ENCODE assay signal across 8 mouse cellular contexts in the genomic region with DNA sequence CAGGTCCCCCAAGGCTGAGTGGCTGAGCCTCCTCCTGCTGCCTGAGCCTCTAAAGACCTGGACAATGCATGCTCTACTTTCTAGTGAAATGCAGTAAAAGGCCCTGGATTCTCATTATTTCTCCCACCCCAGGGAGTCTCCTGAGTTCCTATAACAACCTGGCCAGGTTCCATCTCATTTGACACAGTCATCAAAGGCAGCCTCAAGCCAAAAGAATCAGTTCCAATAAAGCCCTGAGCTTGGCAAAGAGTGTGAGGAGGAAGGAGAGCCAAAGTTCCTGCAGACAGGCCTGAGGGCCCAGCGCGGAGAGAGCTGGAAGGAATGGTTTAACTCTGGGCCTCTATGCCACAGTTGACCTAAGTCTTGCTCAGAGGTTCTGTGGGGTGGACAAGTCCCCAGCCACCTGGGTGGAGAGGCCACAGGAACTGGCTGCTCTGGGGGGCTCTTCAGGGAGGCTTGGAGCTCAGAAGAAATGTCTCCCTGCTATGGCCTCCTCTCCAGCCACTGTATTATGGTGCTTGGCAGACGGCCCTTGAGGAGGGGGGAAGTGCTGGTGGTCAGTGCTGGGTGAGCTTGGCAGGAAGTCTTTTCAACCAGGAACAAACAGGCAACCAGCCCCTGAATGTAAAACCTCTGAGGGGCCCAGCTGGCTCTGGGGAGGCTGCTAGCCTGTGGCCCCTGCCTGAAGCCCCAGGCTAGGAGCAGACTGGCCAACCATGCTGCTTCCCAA. TPM values are rescaled to one million over a fixed set of nuclear protein-coding genes. Genes with fewer than 3 reads are reported as not detected.
A peak's percentile ranks its signal among the peaks of the same experiment; 100 is the strongest.
DNase-seq lines count a peak whose midpoint lies in the region; ATAC-seq and TF ChIP-seq lines count a peak whose summit lies in the region.
"Had no signal": no experiment of that assay in that cellular context is flagged by ENCODE, and none has a peak within 500 bp of the region (broad histone marks: within the 10 kb centered on the region; RNA-seq: fewer than 3 reads in every experiment).

No protein-coding gene starts in this region.

- DNase-seq in Patski (ENCODE audit: low read depth, low spot score): peak; percentile 38
- DNase-seq in cerebellum, adult 11-12 months: peak; percentile 85
- peak; percentile 67 to 68 for DNase-seq in frontal cortex, adult 2 months (ENCODE audit: extremely low spot score in 1 of 2, low spot score in 1 of 2)
- peak; percentile 45 for DNase-seq in kidney, adult 18-20 months
- peak; percentile 55 to 84 for DNase-seq in left cerebral cortex, postnatal 14 days (ENCODE audit: low spot score in 2 of 2)
- DNase-seq in ovary, postnatal 10 days (ENCODE audit: low spot score): peak; percentile 51
- no peak for DNase-seq in thymus, postnatal 36 days

- in situ Hi-C loops in Patski (cut with MboI; ENCODE audit: low pct_unique_long_range_greater_than_20kb): no loop called here

- CTCF ChIA-PET in Patski (lab: Charles Lee): interaction anchor here (0.7 to 1.4 kb wide), 4 partner anchors 10 to 44 kb away, joined by 3 read pairs; no protein-coding TSS in a partner anchor

- peak; percentile 49 for ATAC-seq in Patski

- TF ChIP-seq CTCF in Patski (IDR thresholded peaks at IDR 0.05): no peak

- intact Hi-C loops in left cerebral cortex, postnatal 14 days (cut with DNase I): loop anchor here (2.0 kb wide), 1 partner anchor 30 kb away; a partner anchor contains a TSS

- H3K27me3 ChIP-seq in Patski: no peaks in the 10 kb centered on the region
- H3K27me3 ChIP-seq: liver, embryonic 15.5 days had no signal

- POLR2A ChIA-PET in Patski (lab: Charles Lee): interaction anchor here (0.6 kb wide), 1 partner anchor 124 kb away, joined by 4 read pairs; no protein-coding TSS in a partner anchor

RNA-seq across cellular contexts. Expression of a gene that starts 30.7 kb away (rescaled TPM):
- 10.9 TPM for polyA plus RNA-seq in Patski (2021)
- polyA plus RNA-seq in frontal cortex, adult 2 months (2012; rRNA removed): 137 and 156 TPM in 2 replicates
- 100 to 1,000 TPM; 162 to 165 TPM for total RNA-seq in left cerebral cortex, postnatal 14 days (2021)

Comparison
In these comparisons a context has a peak if more than half of its experiments do, and no peak if none do; other contexts are left out.
1. DNase-seq: peak in Patski (single experiment), cerebellum, adult 11-12 months (single experiment), frontal cortex, adult 2 months (2 of 2), kidney, adult 18-20 months (single experiment), left cerebral cortex, postnatal 14 days (2 of 2) and ovary, postnatal 10 days (single experiment); none in thymus, postnatal 36 days (0 of 2).
2. RNA of a gene that starts 30.7 kb away (polyA plus RNA-seq): 137 to 156 TPM in frontal cortex, adult 2 months; 10.9 TPM in Patski (single experiment); every median in the first group is over 10 times any median in the second.